Mouse (Mus musculus) kidney, adult 8-10 months (tissue): ENCODE measurements around the gene Ehd1.
A peak's percentile ranks its signal among the peaks of the same experiment; 100 is the strongest.
"Not testable (repeated sequence)": the region's sequence is repeated elsewhere in the genome, so short reads cannot be mapped to it uniquely, and the experiment has no call there.

Experiments used
- DNase-seq, 2 experiments: peaks; one replicate each; pipeline ENCODE4 v3.0.0; 2022

Gene Ehd1

DNA sequence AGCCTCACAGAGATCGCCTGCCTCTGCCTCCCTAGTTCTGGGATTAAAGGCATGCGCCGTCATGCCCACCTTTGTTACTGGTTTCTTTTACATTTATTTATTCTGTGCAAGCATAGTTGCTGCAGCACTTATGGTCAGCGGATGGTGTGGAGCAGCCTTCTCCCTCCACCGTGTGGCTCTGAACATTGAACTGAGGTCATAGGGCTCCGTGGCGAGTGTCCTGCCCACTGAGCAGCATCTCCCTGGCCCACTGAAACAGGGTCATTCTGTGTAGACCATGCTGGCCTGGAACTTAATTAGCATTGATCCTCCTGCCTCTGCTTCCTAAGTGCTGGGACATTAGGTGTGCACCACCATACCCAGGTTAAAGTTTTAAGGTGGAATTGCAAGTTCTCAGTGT lies 4.0 kb downstream of the Ehd1 start:
- peak; percentile 62 to 64 for DNase-seq

DNA sequence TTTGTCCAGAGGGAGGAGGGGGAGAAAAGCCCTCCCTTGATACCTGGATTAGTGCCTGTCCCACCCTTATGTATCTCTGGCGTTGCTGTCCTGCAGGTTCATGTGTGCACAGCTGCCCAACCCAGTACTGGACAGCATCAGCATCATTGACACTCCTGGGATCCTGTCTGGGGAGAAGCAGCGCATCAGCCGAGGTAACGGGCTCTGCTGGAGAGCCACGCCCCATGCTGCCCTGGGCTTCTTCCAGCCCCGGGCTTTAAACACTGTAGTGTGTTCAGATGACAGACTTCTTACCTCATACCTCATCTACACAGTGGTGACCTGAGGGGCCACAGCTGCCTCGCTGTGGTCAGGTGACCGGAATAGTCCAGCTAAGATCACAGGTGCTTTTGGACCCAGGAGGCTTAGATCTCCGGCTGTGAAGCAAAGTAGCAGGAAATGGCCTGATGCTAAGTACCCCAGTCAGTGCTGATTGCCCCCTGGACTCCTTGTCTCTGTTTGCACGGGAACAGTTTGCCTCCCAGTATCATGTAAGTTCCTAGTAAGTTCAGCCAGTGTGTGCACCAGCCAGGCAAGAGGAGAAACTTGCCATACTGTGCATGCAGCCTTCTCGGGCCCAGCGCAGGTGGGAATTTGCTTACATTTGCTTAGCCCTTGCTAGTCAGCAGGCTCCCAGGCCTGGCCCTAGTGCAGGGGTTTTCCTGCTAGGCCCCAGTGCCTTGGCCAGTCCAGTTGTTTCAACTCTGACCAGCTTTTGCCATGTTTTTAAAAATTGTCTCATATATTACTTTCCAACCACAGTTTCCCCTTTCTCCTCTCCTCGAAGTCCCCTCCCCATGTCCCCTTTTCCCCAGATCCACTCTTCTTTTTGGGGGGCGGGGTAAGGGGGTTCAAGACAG lies 4.8 kb downstream of the Ehd1 start:
- peak in 1 of 2 experiments; percentile 13 for DNase-seq

DNA sequence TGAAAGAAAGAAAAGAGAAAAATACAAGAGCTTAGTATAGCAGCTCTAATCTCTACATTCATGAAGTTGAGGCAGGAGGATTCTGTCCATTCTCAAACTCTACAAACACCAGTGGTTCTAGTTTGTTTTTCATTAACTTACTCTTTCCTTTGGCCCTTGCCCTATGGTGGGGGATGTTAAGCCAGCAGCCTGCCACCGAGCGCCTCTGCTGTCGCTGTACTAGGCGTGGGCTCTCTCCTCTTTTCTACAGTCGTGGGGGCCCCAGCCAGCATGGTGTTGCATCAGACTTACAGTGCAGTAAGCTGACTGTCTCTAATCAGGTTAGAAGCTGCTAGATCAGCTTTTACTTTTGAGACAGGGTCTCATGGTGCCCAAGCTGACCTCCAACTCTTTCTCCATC lies 6.5 kb downstream of the Ehd1 start:
- peak in 1 of 2 experiments; percentile 50 for DNase-seq

DNA sequence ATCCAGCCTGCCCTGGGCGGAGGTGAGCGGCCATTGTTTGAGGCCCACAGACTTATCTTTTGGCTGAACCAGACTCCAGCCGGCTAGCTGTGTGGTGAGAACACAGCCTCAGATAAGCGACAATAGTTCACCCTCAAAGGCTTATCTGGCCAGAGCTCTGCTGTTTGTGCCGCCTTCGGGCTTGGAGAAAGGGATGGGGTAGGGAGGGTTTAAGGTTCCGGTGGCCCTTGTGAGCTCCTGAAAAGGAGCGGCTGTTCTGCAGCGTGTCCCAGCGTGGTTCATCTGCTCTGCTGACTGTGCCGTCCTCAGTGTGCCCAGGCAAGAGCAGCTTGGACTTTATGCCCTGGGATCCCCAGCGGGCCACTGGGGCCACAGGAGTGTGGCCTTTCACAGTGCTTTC lies 8.0 kb downstream of the Ehd1 start:
- DNase-seq: peak in 1 of 2 experiments; percentile 63

DNA sequence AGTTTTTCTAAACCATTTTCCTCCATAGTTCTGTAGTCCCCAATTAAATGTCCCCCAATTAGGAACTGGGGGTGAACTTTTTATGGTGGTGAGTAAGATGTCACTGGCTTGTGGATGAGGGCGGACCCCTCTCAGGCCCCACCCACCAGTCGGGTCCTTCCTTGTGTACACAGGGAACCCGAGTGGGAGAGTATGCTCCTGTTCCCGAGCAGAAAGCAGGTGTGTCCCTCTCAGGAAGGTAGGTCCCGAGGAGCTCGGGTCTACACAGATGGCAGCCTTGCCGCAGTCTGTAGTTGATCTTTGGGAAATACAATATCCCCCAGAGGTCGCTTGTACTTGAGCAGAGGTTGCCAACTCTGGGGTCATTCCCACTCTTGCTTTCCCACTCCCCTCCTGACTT lies 8.7 kb downstream of the Ehd1 start:
- no peak for DNase-seq

DNA sequence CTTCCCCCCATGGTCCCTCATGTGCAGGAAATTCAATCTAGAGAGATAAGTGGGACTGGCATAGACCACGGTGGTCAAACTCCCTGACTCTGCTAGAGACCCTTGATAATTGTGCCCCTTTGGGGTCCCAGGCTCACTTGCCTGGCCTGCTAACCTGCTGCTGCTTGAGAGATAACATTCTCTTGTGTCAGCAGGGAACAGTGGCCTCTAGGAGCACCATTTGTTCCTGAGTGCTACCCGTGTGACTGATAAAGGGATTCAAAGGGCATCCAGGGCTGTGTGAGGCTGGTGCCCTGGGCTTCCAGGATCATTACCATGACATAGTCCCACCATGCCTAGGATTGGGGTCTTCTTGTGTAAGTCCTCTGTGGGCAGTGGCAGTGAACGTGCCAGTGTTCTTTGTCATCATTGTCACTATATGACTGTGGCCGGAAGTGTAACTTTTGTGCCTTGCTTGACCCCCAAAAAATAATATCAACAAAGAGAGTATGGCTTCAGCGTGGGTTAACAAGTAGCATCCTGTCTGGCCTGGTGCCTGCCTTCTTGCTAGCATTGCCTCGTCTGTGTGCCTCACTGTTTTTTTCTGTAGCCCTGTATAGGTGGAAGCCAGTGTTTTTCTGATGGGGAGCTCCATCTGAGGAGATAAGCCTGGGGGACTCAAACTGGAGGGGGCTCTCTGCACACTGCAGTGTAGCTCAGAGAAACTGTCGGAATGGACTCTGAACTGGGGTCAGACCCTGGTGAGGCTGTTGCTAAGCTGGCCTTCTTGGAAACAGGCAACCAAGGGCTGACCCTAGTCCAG lies 9.3 kb downstream of the Ehd1 start:
- peak in 1 of 2 experiments; percentile 58 for DNase-seq

DNA sequence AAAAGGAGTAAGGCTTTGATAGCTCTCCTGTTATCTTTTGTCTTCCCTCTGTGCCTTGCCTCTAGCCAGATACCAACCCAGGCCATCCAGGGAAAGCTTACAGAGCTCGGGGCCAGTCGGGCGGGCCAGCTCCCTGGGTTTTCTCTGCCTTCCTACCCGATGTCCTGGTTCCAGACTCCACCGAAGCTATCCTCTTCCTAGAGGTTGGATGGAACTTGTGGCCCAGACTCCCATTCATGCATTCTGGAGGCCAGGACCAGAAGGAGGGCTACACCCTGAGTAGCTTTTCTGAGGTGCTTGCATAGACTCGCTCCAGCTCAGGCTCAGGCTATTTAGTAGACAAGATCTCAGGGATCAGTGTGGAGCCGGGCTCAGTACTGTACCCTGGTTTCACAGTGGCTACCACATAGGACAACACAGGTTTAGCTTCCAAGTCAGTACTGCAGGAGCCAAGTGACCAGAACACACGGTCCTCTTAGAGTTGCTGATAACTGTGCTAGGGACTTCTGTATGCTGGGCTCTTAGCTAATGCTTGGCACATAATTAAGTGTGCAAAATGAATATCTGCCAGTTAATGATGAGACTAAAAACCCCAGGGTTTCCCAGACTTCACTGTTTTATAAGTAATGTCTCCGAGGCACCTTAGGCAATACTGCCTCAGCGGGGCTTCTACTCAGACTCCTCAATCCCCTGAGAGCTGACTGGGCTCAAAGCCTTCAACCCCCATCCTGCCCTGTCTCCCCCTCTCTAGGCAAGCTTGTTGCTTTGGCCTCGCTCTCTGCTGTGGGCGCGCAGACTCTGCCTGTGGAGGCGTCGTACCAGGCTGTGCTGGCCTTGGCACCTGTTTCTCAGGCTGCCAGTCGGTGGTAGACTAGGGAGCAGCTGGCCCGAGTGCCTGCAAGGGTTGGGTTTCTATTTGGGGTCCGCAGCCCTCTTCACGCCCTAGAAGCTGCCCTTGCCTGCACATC lies 10.2 kb downstream of the Ehd1 start:
- no peak for DNase-seq

DNA sequence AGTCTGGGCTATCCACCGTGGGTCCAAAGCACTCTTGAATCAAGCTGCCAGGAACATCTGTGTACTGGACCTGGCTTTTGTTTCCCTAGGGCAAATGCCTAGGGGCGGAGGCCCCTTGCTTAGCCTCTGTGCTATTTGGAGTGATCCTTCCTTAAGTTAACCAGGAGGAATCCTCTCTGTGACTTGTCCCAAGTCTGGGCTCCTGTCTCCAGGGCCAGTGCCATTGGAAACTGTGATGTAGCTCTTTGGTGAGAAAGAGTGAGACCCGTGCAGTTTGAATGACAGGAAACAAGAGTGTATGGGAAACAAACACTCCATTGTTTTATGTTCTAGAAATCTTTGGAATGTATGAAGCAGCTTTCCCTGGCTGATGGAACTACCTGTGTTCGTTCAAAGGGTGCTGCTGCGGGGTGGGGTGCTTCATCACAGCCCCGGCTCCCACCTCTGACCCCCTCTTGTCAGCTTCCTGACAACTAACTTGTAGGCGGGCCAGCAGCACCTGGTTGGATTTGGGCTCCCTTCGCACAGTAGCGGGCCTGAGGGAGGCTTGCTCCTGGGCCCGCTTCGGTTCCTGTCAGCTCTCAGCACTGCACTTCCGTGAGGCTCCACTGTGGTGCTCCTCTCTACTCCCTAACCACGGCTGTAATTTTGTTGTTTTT lies 11.8 kb downstream of the Ehd1 start:
- DNase-seq: no peak

DNA sequence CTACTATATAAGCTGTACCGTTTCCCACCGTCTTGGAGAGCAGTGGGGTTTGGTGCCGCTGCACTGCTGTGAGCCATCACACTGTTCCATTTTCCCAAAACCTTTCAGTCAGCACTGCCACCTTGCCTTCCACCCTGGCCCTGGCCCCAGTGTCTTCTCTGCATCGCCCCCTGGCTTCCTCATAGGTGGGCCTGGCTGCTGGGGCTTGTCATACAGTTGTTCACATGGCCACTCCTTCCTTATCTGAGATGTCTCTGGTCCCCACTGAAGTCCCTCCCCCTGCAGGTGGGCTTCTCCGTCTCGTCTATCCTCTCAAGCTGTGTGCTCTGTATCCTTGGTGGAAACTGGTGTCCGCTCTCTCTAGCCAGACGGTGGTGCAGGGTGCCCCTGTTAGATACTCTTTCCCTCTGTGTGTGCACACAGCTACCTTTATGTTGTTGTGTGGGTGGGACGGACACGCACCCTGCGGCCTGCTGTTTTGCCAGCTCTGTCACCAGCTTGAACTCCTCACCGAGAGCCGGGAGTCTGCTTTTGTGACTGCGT lies 13.2 kb downstream of the Ehd1 start:
- DNase-seq: no peak

DNA sequence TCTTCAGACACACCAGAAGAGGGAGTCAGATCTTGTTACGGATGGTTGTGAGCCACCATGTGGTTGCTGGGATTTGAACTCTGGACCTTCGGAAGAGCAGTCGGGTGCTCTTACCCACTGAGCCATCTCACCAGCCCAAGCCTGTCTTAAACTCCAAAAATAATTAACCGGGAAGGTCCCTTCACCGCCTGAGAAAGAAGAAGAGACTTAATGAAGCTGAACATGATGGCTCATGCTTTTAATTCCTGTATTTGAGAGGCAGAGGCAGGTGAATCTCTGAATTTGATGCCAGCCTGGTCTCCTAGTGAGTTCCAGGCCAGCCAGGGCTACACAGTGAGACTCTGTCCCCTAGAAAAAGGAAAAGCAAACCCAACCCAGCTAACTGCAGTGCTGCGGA lies 14.2 kb downstream of the Ehd1 start:
- not testable (repeated sequence) for DNase-seq

DNA sequence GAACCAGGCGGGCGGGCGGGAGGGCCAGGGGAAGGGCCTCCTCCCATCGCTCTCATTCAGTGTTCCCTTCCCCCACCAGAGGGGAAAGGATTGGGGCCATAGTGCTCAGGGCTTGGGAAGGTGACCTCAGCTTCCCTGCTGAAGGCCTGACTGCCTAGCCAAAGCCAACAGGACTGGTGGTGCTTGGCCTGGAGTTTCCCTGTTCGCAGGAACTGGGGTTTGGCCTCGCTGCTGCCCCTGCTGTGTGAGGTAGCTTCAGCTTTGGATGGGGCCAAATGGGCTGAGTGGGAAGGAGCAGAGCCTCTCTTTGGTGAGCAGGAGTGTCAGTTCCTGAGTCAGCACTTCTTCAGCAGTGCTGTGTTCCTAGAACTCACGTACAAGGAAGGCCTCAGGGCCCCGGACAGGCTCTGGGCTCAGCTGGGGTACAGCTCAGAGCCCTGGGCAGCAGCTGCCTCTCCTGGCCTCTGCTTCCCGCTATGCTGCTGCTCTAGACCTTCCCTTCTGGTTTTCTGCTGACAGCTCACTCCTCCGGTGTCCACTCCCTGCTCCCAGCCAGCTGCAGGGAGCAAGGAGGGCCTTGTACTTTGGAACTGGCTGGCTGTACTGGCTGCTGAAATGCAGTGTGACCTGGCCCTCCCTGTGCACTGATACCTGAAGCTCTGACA lies 14.7 kb downstream of the Ehd1 start:
- DNase-seq: peak; percentile 83 to 88

DNA sequence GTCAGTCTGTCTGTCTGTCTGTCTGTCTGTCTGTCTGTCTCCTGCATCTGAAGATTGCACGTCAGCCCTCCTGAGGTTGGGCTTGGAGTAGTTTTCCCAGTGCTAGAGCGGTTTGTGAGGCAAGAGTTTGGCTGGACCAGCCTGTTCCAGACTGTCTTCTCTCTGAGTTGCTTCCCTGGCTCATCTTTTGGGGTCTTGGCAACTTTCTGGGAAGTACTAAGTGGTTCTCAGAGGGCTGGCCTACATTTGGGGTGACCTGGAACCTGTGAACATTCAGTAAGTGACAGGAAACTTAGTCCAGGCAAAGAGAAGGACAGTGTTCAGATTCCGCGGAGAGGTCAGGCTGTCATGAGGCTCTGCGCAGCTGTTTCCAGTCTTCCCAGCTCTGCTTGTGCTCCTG lies 15.7 kb downstream of the Ehd1 start:
- DNase-seq: no peak

DNA sequence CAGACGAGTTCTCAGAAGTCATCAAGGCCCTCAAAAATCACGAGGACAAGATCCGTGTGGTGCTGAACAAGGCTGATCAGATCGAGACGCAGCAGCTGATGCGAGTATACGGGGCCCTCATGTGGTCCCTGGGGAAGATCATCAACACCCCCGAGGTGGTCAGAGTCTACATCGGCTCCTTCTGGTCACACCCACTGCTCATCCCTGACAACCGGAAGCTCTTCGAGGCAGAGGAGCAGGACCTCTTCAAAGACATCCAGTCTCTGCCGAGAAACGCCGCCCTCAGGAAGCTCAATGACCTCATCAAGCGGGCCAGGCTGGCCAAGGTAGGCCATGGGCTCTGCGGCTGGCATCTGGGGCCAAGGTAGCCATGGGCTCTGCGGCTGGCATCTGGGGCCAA lies 17.8 kb downstream of the Ehd1 start:
- DNase-seq: no peak

DNA sequence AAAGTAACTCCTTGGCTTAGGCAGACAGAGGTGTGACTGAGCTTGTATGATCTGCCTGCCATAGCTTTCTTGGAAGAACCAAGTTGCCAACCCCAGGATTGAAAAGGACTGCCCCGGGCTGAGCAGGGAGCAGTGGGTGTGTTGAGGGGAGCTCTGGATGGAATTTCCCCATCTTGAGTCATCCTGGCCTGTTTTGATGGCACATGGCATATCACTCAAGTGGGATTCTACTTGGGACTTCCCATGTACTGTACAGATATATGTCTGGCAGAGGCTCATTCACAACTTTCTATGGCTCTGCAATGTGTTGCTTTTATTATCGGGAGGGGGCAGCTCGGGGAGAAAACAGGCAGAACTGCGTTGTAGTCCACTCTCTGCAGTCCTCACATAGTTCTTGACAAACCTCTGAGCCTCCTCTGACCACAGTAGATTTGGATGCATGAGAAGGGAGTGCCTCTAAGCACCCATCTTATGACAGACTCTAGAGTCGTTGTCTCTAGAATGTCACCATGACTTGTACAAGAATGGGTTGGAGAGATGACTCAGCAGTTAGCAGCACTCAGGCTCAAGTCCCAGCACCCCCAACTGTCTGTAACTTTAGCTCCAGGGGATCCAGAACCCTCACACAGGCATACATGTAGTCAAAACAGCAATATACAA lies 20.2 kb downstream of the Ehd1 start:
- no peak for DNase-seq

DNA sequence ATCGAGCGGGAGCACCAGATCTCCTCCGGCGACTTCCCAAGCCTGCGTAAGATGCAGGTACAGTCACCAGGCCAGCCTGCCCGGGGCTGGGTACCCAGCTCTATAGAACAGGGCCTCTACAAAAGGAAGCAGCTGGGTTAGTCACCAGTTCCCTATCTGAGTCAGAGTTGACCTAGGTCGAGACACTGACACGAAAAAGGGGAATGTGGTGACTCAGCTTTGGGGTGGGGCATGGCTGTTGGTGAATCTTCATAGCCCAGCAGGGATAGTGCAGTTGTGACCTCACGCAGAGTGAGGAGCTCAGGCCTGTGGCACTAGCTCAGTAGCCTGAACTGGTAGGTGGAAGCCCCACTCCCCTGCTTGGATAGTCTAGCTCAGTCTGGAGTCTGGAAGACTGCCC lies 21.1 kb downstream of the Ehd1 start:
- peak; percentile 47 to 59 for DNase-seq

DNA sequence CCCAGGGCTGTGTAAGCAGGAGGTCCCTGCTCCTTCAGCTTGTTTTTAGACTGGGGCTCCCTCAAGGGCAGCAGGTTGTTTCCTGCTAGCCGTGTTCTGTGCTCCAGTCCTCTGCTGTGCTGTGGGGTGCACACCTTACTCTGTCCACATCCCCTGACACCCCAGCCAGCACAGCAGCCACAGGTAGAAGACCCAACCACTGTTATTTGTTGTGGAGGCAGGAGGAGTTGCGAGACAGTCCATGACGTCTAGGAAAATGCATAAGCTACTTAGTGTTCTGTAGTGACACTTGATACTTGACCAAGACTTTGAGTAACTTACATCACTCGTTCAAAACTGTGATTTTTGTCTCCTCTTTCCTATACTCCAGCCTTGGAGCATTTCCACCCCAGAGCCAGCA lies 22.5 kb downstream of the Ehd1 start:
- DNase-seq: no peak

DNA sequence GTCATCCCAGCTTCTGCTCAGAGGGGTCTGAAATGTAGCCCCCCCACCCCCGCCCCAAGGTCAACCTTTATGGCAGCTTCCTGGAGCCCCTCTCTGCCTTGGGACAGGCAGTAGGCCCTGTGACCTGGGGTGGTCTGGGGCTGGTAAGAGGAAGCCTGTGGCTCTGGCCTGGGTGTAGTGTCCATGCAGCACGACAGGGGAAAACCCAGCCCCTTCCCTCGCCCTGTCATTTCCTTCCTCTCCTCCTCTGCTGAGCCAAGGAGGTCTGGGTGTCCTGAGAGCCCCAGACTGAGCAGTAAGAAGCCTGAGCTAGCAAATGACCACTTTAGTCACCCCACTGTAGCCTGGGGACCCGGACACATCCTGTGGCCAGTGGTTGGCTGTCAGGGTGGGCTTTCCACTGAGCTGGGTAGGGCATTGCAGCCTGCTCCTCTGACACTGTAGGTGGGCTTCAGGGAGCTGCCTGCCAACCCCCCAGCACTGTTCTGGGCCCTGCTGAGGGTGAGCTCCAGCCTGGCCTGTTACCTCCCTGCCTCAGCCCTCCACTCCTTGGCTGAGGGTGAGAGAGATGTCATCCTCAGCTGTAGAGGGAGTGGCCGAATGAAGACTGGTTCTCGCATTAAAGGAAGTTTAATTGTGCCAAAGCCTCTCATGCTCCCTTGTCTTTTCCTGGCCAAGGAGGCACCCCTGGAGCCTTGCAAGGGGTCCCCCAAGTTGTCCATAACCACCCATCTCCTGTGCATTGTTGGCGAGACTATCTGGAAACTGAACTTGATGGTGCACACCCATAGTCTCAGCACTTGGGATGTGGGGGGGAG lies 23.1 kb downstream of the Ehd1 start:
- no peak for DNase-seq

DNA sequence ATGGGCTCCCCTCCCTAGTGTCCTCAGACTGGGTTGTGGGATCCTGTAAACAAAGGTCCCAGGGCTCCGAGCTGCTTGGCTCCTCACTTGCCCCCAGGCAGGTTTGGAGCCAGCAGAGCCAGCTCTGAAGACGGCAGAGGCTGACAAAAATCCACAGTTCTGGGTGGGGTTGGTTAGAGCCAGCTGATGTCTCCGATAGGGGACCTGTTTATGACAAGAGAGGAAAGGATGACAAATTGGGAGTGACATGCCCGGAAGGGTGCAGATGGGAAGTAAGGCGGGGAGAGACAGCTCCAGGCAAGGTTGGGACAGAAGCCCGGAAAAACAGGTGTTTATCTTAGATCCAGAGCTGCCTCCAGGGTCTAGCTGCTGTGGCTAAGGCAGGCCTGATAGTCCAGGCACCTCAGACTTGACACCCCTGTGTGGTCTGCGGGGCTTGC lies 23.9 kb downstream of the Ehd1 start:
- DNase-seq: peak in 1 of 2 experiments; percentile 58

DNA sequence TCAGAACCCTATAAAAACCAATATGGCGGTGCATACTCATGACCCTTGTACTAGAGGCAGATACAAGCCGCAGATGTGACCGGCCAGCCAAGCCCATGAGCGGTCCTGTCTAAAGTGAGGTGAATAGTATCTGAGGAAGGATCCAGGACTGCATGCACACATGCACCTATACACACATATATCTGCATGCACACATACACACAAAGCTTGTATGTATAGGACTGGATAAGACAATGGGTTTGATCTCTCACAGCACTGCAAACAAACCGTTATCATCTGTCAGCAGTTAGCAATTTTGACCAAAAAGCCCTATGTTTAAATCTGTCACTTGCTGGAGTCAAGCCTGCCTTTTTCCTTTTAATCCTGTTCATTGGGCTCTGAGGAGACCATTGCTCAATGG lies 25.6 kb downstream of the Ehd1 start:
- no peak for DNase-seq

DNA sequence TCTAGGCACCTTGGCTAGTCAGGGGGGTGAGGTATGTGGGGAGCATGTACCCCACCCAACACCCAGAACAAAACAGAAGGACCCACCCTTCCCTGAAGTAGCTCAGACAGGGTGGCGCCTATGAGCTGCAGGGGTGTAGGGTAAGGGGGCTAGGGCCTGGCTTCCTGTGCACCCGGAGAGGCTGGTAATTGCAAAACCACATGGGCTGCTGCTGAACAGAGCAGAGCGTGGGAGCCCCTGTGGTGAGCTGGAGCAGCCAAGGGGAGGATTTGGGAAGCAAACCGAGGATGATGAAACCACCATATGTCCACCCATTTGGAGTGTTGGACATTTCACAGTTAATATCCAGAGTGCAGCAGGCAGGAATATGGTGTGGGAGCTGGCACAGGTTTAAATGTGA lies 26.0 kb downstream of the Ehd1 start:
- no peak for DNase-seq
